28 mouse cellular contexts compared by ENCODE assay signal in genomic region chr15:97255800-97256199, GRCm38 (mm10). TPM values are rescaled to one million over a fixed set of nuclear protein-coding genes. Genes with fewer than 3 reads are reported as not detected.
A peak's percentile ranks its signal among the peaks of the same experiment; 100 is the strongest.
DNase-seq lines count a peak whose midpoint lies in the region; ATAC-seq and TF ChIP-seq lines count a peak whose summit lies in the region.
"Had no signal": no experiment of that assay in that cellular context is flagged by ENCODE, and none has a peak within 500 bp of the region (broad histone marks: within the 10 kb centered on the region; RNA-seq: fewer than 3 reads in every experiment).

No protein-coding gene starts in this region.

- H3K27ac ChIP-seq in ES-E14 (ENCODE audit: insufficient read depth, low read depth, low read length, poor library complexity, severe bottlenecking): no peak overlapping the region; the same call in 1 of the 2 replicates
- H3K27ac ChIP-seq in neural tube, embryonic 15.5 days (replicated peaks): no peak overlapping the region
- H3K27ac ChIP-seq: embryonic facial prominence, embryonic 12.5 days; kidney, postnatal 0 days; liver, embryonic 15.5 days; midbrain, embryonic 13.5 days; neural tube, embryonic 13.5 days had no signal

- no peak overlapping the region for H3K9ac ChIP-seq in ES-E14 (ENCODE audit: insufficient read depth, low read depth, low read length, poor library complexity, severe bottlenecking)
- H3K9ac ChIP-seq in neural tube, embryonic 15.5 days (replicated peaks): no peak overlapping the region
- H3K9ac ChIP-seq: embryonic facial prominence, embryonic 12.5 days; liver, embryonic 15.5 days; lung, embryonic 14.5 days; midbrain, embryonic 13.5 days; neural tube, embryonic 13.5 days had no signal

- H3K9me3 ChIP-seq in ES-E14 (ENCODE audit: control insufficient read depth, insufficient read depth, low read depth, low read length): no peaks in the 10 kb centered on the region
- H3K9me3 ChIP-seq in neural tube, embryonic 15.5 days (replicated peaks): no peaks in the 10 kb centered on the region
- H3K9me3 ChIP-seq: embryonic facial prominence, embryonic 12.5 days; liver, embryonic 15.5 days; midbrain, embryonic 13.5 days; neural tube, embryonic 13.5 days had no signal

- in situ Hi-C loops in ES-E14 (cut with MboI; ENCODE audit: low sequenced_read_pairs in 2 of 2, unreplicated experiment in 2 of 2): no loop called here

- WGBS in neural tube, embryonic 15.5 days: 88% methylated on average over 3 of the region's 3 CpGs

- H3K4me3 ChIP-seq in ES-E14 (ENCODE audit: insufficient read depth in 1 of 2, low read depth in 1 of 2, low read length in 2 of 2, poor library complexity in 1 of 2, severe bottlenecking in 1 of 2): peak overlapping the region in 1 of 2 experiments; percentile 60; a peak in 2 of 4 replicates
- H3K4me3 ChIP-seq in neural tube, embryonic 15.5 days (replicated peaks): no peak overlapping the region
- H3K4me3 ChIP-seq: embryonic facial prominence, embryonic 12.5 days; liver, embryonic 15.5 days; megakaryocyte, embryonic 14.5 days; midbrain, embryonic 13.5 days; neural tube, embryonic 13.5 days had no signal

- no peaks in the 10 kb centered on the region for H3K27me3 ChIP-seq in neural tube, embryonic 15.5 days (replicated peaks)
- H3K27me3 ChIP-seq: embryonic facial prominence, embryonic 12.5 days; liver, embryonic 15.5 days; midbrain, embryonic 13.5 days; neural tube, embryonic 13.5 days had no signal

- no peaks in the 10 kb centered on the region for H3K36me3 ChIP-seq in ES-E14 (ENCODE audit: control insufficient read depth, insufficient read depth, low read length, poor library complexity, severe bottlenecking)
- no peaks in the 10 kb centered on the region for H3K36me3 ChIP-seq in neural tube, embryonic 15.5 days
- H3K36me3 ChIP-seq: embryonic facial prominence, embryonic 12.5 days; liver, embryonic 15.5 days; midbrain, embryonic 13.5 days; neural tube, embryonic 13.5 days had no signal

- no peak overlapping the region for H3K4me2 ChIP-seq in neural tube, embryonic 15.5 days
- H3K4me2 ChIP-seq: embryonic facial prominence, embryonic 12.5 days; liver, embryonic 15.5 days; lung, embryonic 14.5 days; midbrain, embryonic 13.5 days; neural tube, embryonic 13.5 days had no signal

- peak; percentile 34 for DNase-seq in adrenal gland, postnatal 14 days
- DNase-seq in adrenal gland, postnatal 4 days (ENCODE audit: low spot score in 2 of 2): no peak
- DNase-seq in A20 (ENCODE audit: low read depth, low spot score): peak; percentile 96
- DNase-seq in ES-E14 (ENCODE audit: low read depth, low spot score): peak; percentile 82
- no peak for DNase-seq in cerebellum, adult 9-11 months
- DNase-seq: adrenal gland, adult 8-10 months; cerebellum, adult 11 months; cerebellum, adult 9-10 months; embryo, embryonic 11 days; gastrocnemius, postnatal 36 days; heart, postnatal 14 days; kidney, adult 2 months; kidney, postnatal 4 days; layer of hippocampus, adult 9-11 months; liver; lung, embryonic 14.5 days; thymus, postnatal 14 days had no signal

- H3K4me1 ChIP-seq in ES-E14 (ENCODE audit: control insufficient read depth in 2 of 2, insufficient read depth in 2 of 2, low read length in 2 of 2, poor library complexity in 1 of 2): peaks cover 3% of the 10 kb centered on the region in 2 experiments; a peak in 3 of 4 replicates
- H3K4me1 ChIP-seq in neural tube, embryonic 15.5 days: no peaks in the 10 kb centered on the region; the same call in 1 of the 2 replicates
- H3K4me1 ChIP-seq: embryonic facial prominence, embryonic 12.5 days; liver, embryonic 15.5 days; megakaryocyte, embryonic 14.5 days; midbrain, embryonic 13.5 days; neural tube, embryonic 13.5 days had no signal

- ATAC-seq in megakaryocyte progenitor cell, adult 5-6 weeks (replicated peaks; ENCODE audit: poor library complexity): peak; percentile 41; the same call in 1 of the 2 replicates
- no peak for ATAC-seq in neural tube, embryonic 15.5 days (ENCODE audit: low FRiP score)
- ATAC-seq: CD4-positive, CD25-positive, alpha-beta regulatory T cell, adult 4 months; forebrain, embryonic 14.5 days; hindbrain, embryonic 16.5 days; midbrain, embryonic 13.5 days had no signal

TF ChIP-seq in ES-E14, 5 proteins besides CTCF, POLR2A, EP300 and RAD21:
- TF ChIP-seq ZC3H11A (IDR thresholded peaks at IDR 0.05; ENCODE audit: borderline replicate concordance, low read depth, low read length) (no peak), CHD2 (IDR thresholded peaks at IDR 0.05; ENCODE audit: low read depth, low read length) (no peak), ZNF384 (IDR thresholded peaks at IDR 0.05; ENCODE audit: low read depth, low read length) (no peak), MAFK (IDR thresholded peaks at IDR 0.05; ENCODE audit: insufficient read depth, low read depth, low read length) (no peak), HCFC1 (IDR thresholded peaks at IDR 0.05; ENCODE audit: borderline replicate concordance, insufficient read depth, low read length) (no peak)

RNA-seq across cellular contexts. Expression of gene Amigo2, which starts 8.7 kb away (rescaled TPM):
- total RNA-seq in adrenal gland, postnatal 14 days (2021): 10.2 and 11.2 TPM in 2 replicates
- total RNA-seq in adrenal gland, postnatal 4 days (2021): 10 to 100 TPM; 14.9 to 15.2 TPM
- total RNA-seq in ES-E14 (2012; rRNA removed): 7.2 and 8.5 TPM in 2 replicates
- 0.34 and 1.9 TPM in 2 replicates for total RNA-seq in megakaryocyte progenitor cell, adult 5-6 weeks (2015)
- total RNA-seq in megakaryocyte progenitor cell, adult 5-6 weeks (2017): 1.00 and 1.9 TPM in 2 replicates
- 6.5 and 7.6 TPM in 2 replicates for polyA plus RNA-seq in neural tube, embryonic 15.5 days (2015; fragmentation: Nextera tagmentation; extraction: Ambion mirVana)

RNA-seq across cellular contexts. Expression of gene Pced1b, which starts 8.9 kb away (rescaled TPM):
- 23.0 and 35.1 TPM in 2 replicates for total RNA-seq in adrenal gland, postnatal 14 days (2021)
- total RNA-seq in adrenal gland, postnatal 4 days (2021): 10 to 100 TPM; 30.5 to 31.6 TPM
- 25.5 and 29.0 TPM in 2 replicates for total RNA-seq in ES-E14 (2012; rRNA removed)
- total RNA-seq in megakaryocyte progenitor cell, adult 5-6 weeks (2015): 26.3 and 26.9 TPM in 2 replicates
- 6.7 and 7.9 TPM in 2 replicates for total RNA-seq in megakaryocyte progenitor cell, adult 5-6 weeks (2017)
- 3.4 and 4.0 TPM in 2 replicates for polyA plus RNA-seq in neural tube, embryonic 15.5 days (2015; fragmentation: Nextera tagmentation; extraction: Ambion mirVana)

Comparison
In these comparisons a context has a peak if more than half of its experiments do, and no peak if none do; other contexts are left out.
1. DNase-seq: peak in adrenal gland, postnatal 14 days (single experiment), A20 (single experiment) and ES-E14 (single experiment); none in adrenal gland, postnatal 4 days (0 of 2) and cerebellum, adult 9-11 months (single experiment).